In the genomic region with DNA sequence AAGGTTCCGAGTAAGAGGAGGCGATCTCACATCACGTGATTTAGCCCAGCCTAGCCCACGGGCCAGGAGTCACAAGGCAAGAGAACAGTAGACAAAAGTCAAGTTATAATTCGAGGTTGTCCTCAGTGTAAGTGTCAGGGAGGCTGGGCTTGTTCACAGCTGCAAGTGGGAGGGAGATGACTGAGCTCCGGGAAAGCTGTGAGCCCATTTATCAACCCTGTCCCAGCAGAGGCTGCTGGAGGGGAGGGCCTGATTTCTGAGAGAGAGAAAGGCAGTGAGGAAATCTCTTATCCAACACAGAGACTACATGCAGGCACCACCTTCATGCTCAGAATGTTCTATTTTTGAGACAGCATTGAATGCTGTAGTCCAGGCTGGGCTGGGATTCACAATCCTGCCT, we compare ENCODE assay signal across 11 mouse cellular contexts. TPM values are rescaled to one million over a fixed set of nuclear protein-coding genes. Genes with fewer than 3 reads are reported as not detected.
DNase-seq lines count a peak whose midpoint lies in the region; ATAC-seq and TF ChIP-seq lines count a peak whose summit lies in the region.
"Had no signal": no experiment of that assay in that cellular context is flagged by ENCODE, and none has a peak within 500 bp of the region (broad histone marks: within the 10 kb centered on the region; RNA-seq: fewer than 3 reads in every experiment).

No protein-coding gene starts in this region.

- no peak for TF ChIP-seq CTCF in cortical plate, adult 2 months (IDR thresholded peaks at IDR 0.05; ENCODE audit: extremely low read depth, insufficient read depth, low read length)

- peak overlapping the region; percentile 1; the same call in 1 of the 2 replicates for H3K9ac ChIP-seq in ES-E14 (ENCODE audit: insufficient read depth, low read depth, low read length, poor library complexity, severe bottlenecking)
- no peak overlapping the region for H3K9ac ChIP-seq in liver, embryonic 16.5 days (ENCODE audit: low read depth, low read length)
- H3K9ac ChIP-seq: embryonic facial prominence, embryonic 12.5 days had no signal

- H3K36me3 ChIP-seq in ES-E14 (ENCODE audit: control insufficient read depth, insufficient read depth, low read length, poor library complexity, severe bottlenecking) = no peaks in the 10 kb centered on the region
- H3K36me3 ChIP-seq in liver, embryonic 16.5 days (ENCODE audit: control insufficient read depth, insufficient read depth) = no peaks in the 10 kb centered on the region
- H3K36me3 ChIP-seq: embryonic facial prominence, embryonic 12.5 days had no signal

- 29% methylated on average over 6 of the region's 6 CpGs for WGBS in liver, embryonic 16.5 days (ENCODE audit: insufficient replicate concordance)

- intact Hi-C loops in left cerebral cortex, postnatal 4 days (cut with DNase I) = no loop called here

- H3K4me1 ChIP-seq in ES-E14 (ENCODE audit: control insufficient read depth in 2 of 2, insufficient read depth in 2 of 2, low read length in 2 of 2, poor library complexity in 1 of 2) = peaks cover 14 to 41% of the 10 kb centered on the region in 2 experiments; a peak in 3 of 4 replicates
- H3K4me1 ChIP-seq in cortical plate, adult 2 months (ENCODE audit: control insufficient read depth, insufficient read depth, low read length) = peaks cover 2% of the 10 kb centered on the region
- peaks cover 10% of the 10 kb centered on the region for H3K4me1 ChIP-seq in liver, embryonic 16.5 days (ENCODE audit: control insufficient read depth, low read depth, low read length)
- H3K4me1 ChIP-seq: embryonic facial prominence, embryonic 12.5 days had no signal

- in situ Hi-C loops in ES-E14 (cut with MboI; ENCODE audit: low sequenced_read_pairs in 2 of 2, unreplicated experiment in 2 of 2) = no loop called here

- no peak overlapping the region for H3K4me3 ChIP-seq in ES-E14 (ENCODE audit: insufficient read depth in 1 of 2, low read depth in 1 of 2, low read length in 2 of 2, poor library complexity in 1 of 2, severe bottlenecking in 1 of 2)
- H3K4me3 ChIP-seq in cortical plate, adult 2 months (ENCODE audit: insufficient read depth, low read length) = no peak overlapping the region
- H3K4me3 ChIP-seq in liver, embryonic 16.5 days (ENCODE audit: low read depth, low read length) = no peak overlapping the region
- H3K4me3 ChIP-seq: embryonic facial prominence, embryonic 12.5 days; gastrocnemius, adult 2 months had no signal

- ATAC-seq in liver, embryonic 16.5 days (ENCODE audit: low read depth) = no peak

- TF ChIP-seq POLR2A in cortical plate, adult 2 months (IDR thresholded peaks at IDR 0.05; ENCODE audit: extremely low read depth, insufficient read depth, low read length) = no peak

- no peaks in the 10 kb centered on the region for H3K27me3 ChIP-seq in liver, embryonic 16.5 days (ENCODE audit: control insufficient read depth, insufficient read depth, low read depth, low read length)
- H3K27me3 ChIP-seq: embryonic facial prominence, embryonic 12.5 days had no signal

- DNase-seq in left cerebral cortex, adult 18-20 months (ENCODE audit: low spot score in 2 of 2) = peak; percentile 43 to 55
- no peak for DNase-seq in left cerebral cortex, postnatal 4 days
- DNase-seq in ES-E14 (ENCODE audit: low read depth, low spot score) = no peak
- no peak for DNase-seq in ovary, postnatal 14 days (ENCODE audit: low spot score)
- no peak for DNase-seq in heart, postnatal 4 days
- DNase-seq: gastrocnemius, adult 2 months; lung, postnatal 14 days; thymus, adult 18-20 months had no signal

- no peak overlapping the region for H3K27ac ChIP-seq in ES-E14 (ENCODE audit: insufficient read depth, low read depth, low read length, poor library complexity, severe bottlenecking)
- 0 out of 2 replicates have a peak overlapping the region, but pooled peaks have one; percentile 36 for H3K27ac ChIP-seq in cortical plate, adult 2 months (ENCODE audit: insufficient read depth, low read length)
- H3K27ac ChIP-seq in liver, embryonic 16.5 days (ENCODE audit: low read length) = no peak overlapping the region
- H3K27ac ChIP-seq: embryonic facial prominence, embryonic 12.5 days; gastrocnemius, adult 2 months had no signal

- peak overlapping the region; percentile 34; the same call in 1 of the 2 replicates for H3K4me2 ChIP-seq in liver, embryonic 16.5 days (ENCODE audit: low read depth, low read length)
- H3K4me2 ChIP-seq: embryonic facial prominence, embryonic 12.5 days had no signal

- H3K9me3 ChIP-seq in ES-E14 (ENCODE audit: control insufficient read depth, insufficient read depth, low read depth, low read length) = no peaks in the 10 kb centered on the region
- H3K9me3 ChIP-seq in liver, embryonic 16.5 days (replicated peaks; ENCODE audit: control insufficient read depth, low read length) = no peaks in the 10 kb centered on the region
- H3K9me3 ChIP-seq: embryonic facial prominence, embryonic 12.5 days had no signal

TF ChIP-seq in ES-E14, 5 proteins besides CTCF, POLR2A, EP300 and RAD21:
- no peak for TF ChIP-seq MAFK (IDR thresholded peaks at IDR 0.05; ENCODE audit: insufficient read depth, low read depth, low read length)
- no peak for TF ChIP-seq CHD2 (IDR thresholded peaks at IDR 0.05; ENCODE audit: low read depth, low read length)
- TF ChIP-seq ZNF384 (IDR thresholded peaks at IDR 0.05; ENCODE audit: low read depth, low read length) = no peak
- no peak for TF ChIP-seq HCFC1 (IDR thresholded peaks at IDR 0.05; ENCODE audit: borderline replicate concordance, insufficient read depth, low read length)
- TF ChIP-seq ZC3H11A (IDR thresholded peaks at IDR 0.05; ENCODE audit: borderline replicate concordance, low read depth, low read length) = no peak

RNA-seq across cellular contexts. Expression of a gene that starts 15.9 kb away (rescaled TPM):
- total RNA-seq in left cerebral cortex, adult 18-20 months (2021) = 10 to 100 TPM; 12.0 to 13.0 TPM
- 10 to 100 TPM; 30.0 to 33.9 TPM for total RNA-seq in left cerebral cortex, postnatal 4 days (2021)
- total RNA-seq in ES-E14 (2012; rRNA removed) = 36.4 and 53.2 TPM in 2 replicates
- 17.3 and 19.3 TPM in 2 replicates for polyA plus RNA-seq in cortical plate, adult 2 months (2012; rRNA removed)
- 2.3 and 2.6 TPM in 2 replicates for polyA plus RNA-seq in liver, embryonic 16.5 days (2015; fragmentation: Nextera tagmentation; extraction: Ambion mirVana)
- 10 to 100 TPM; 46.8 to 52.4 TPM for total RNA-seq in heart, postnatal 4 days (2021)

RNA-seq across cellular contexts. Expression of a gene that starts 39.9 kb away (rescaled TPM):
- total RNA-seq in left cerebral cortex, adult 18-20 months (2021) = 10 to 100 TPM; 16.2 to 16.4 TPM
- 10 to 100 TPM; 17.0 to 18.1 TPM for total RNA-seq in left cerebral cortex, postnatal 4 days (2021)
- total RNA-seq in ES-E14 (2012; rRNA removed) = 6.7 and 8.2 TPM in 2 replicates
- polyA plus RNA-seq in cortical plate, adult 2 months (2012; rRNA removed) = 13.9 and 14.5 TPM in 2 replicates
- 5.0 and 5.5 TPM in 2 replicates for polyA plus RNA-seq in liver, embryonic 16.5 days (2015; fragmentation: Nextera tagmentation; extraction: Ambion mirVana)
- total RNA-seq in heart, postnatal 4 days (2021) = 1 to 10 TPM; 3.9 to 5.5 TPM

RNA-seq across cellular contexts. Expression of a gene that starts 44.2 kb away (rescaled TPM):
- 1 to 10 TPM; 2.8 to 3.0 TPM for total RNA-seq in left cerebral cortex, adult 18-20 months (2021)
- total RNA-seq in left cerebral cortex, postnatal 4 days (2021) = 1 to 10 TPM; 2.2 to 2.8 TPM
- 44.1 and 74.5 TPM in 2 replicates for total RNA-seq in ES-E14 (2012; rRNA removed)
- 2.4 and 2.6 TPM in 2 replicates for polyA plus RNA-seq in cortical plate, adult 2 months (2012; rRNA removed)
- 0.90 and 1.1 TPM in 2 replicates for polyA plus RNA-seq in liver, embryonic 16.5 days (2015; fragmentation: Nextera tagmentation; extraction: Ambion mirVana)
- 1 to 10 TPM; 7.5 to 8.2 TPM for total RNA-seq in heart, postnatal 4 days (2021)

Comparison
In these comparisons a context has a peak if more than half of its experiments do, and no peak if none do; other contexts are left out.
1. DNase-seq: peak in left cerebral cortex, adult 18-20 months (2 of 2); none in left cerebral cortex, postnatal 4 days (single experiment), ES-E14 (single experiment), ovary, postnatal 14 days (single experiment) and heart, postnatal 4 days (single experiment).